Mouse (Mus musculus): Measurements from ENCODE around the gene Gatad2a.

The Gatad2a gene

GRCm38 (mm10) chr8:69936050-69936794, 60.0 kb downstream of the Gatad2a start:
- DNase-seq (ENCODE audit: low spot score in 2 of 2): no peak

GRCm38 (mm10) chr8:69935431-69935830, 60.8 kb downstream of the Gatad2a start:
- no peak for DNase-seq (ENCODE audit: low spot score in 2 of 2)

GRCm38 (mm10) chr8:69934582-69934981, 61.6 kb downstream of the Gatad2a start:
- no peak for DNase-seq (ENCODE audit: low spot score in 2 of 2)

- no peak for DNase-seq (ENCODE audit: low spot score in 2 of 2)
Measured at GRCm38 (mm10) chr8:69933811-69934210, 62.4 kb downstream of the Gatad2a start.

GRCm38 (mm10) chr8:69926901-69927300, 69.3 kb downstream of the Gatad2a start:
- DNase-seq (ENCODE audit: low spot score in 2 of 2): no peak

GRCm38 (mm10) chr8:69923986-69924385, 72.2 kb downstream of the Gatad2a start:
- no peak for DNase-seq (ENCODE audit: low spot score in 2 of 2)

- no peak for DNase-seq (ENCODE audit: low spot score in 2 of 2)
Measured at GRCm38 (mm10) chr8:69921141-69921540, 75.0 kb downstream of the Gatad2a start.

GRCm38 (mm10) chr8:69919876-69920662, 76.1 kb downstream of the Gatad2a start:
- DNase-seq (ENCODE audit: low spot score in 2 of 2): peak in 1 of 2 experiments; percentile 40

- peak; percentile 41 to 78 for DNase-seq (ENCODE audit: low spot score in 2 of 2)
Measured at GRCm38 (mm10) chr8:69919010-69919409, 77.2 kb downstream of the Gatad2a start.

- DNase-seq (ENCODE audit: low spot score in 2 of 2): no peak
Measured at GRCm38 (mm10) chr8:69918506-69918905, 77.7 kb downstream of the Gatad2a start.

- DNase-seq (ENCODE audit: low spot score in 2 of 2): no peak
Measured at GRCm38 (mm10) chr8:69915748-69916147, 80.4 kb downstream of the Gatad2a start.

- DNase-seq (ENCODE audit: low spot score in 2 of 2): no peak
Measured at GRCm38 (mm10) chr8:69914526-69914925, 81.7 kb downstream of the Gatad2a start.

- no peak for DNase-seq (ENCODE audit: low spot score in 2 of 2)
Measured at GRCm38 (mm10) chr8:69912478-69913074, 83.6 kb downstream of the Gatad2a start.

- no peak for DNase-seq (ENCODE audit: low spot score in 2 of 2)
Measured at GRCm38 (mm10) chr8:69911917-69912316, 84.3 kb downstream of the Gatad2a start.

- DNase-seq (ENCODE audit: low spot score in 2 of 2): no peak
Measured at GRCm38 (mm10) chr8:69907106-69907505, 89.1 kb downstream of the Gatad2a start.

- no peak for DNase-seq (ENCODE audit: low spot score in 2 of 2)
Measured at GRCm38 (mm10) chr8:69906260-69906659, 89.9 kb downstream of the Gatad2a start.

- no peak for DNase-seq (ENCODE audit: low spot score in 2 of 2)
Measured at GRCm38 (mm10) chr8:69904096-69904495, 92.1 kb downstream of the Gatad2a start.

GRCm38 (mm10) chr8:69903063-69903542, 93.1 kb downstream of the Gatad2a start:
- DNase-seq (ENCODE audit: low spot score in 2 of 2): peak; percentile 96 to 98

- no peak for DNase-seq (ENCODE audit: low spot score in 2 of 2)
Measured at GRCm38 (mm10) chr8:69902163-69903062, 93.8 kb downstream of the Gatad2a start, which contains the start of the genes Tssk6, Ndufa13 and Yjefn3. TSS of gene Tssk6 (plus strand) at chr8:69902184. TSS of gene Ndufa13 (minus strand) at chr8:69902558. TSS of gene Yjefn3 (minus strand) at chr8:69902712.

GRCm38 (mm10) chr8:69901484-69902162, 94.6 kb downstream of the Gatad2a start:
- peak; percentile 91 to 98 for DNase-seq (ENCODE audit: low spot score in 2 of 2)
